Mouse (Mus musculus) CH12.LX (cell line): ENCODE results near the gene U2surp.

Source experiments
- CTCF ChIP-seq, 2 experiments: IDR thresholded peaks in 1 of 2; conservative IDR thresholded peaks in 1 of 2; 2 replicates each; pipeline ENCODE4 v1.5.1; 2011 to 2012; ENCODE audit warnings: low read depth in 2 of 2, low read length in 2 of 2, improper control_type of control experiment in 1 of 2, inconsistent platforms in 1 of 2, mild to moderate bottlenecking in 1 of 2, moderate library complexity in 1 of 2
- EP300 ChIP-seq: IDR thresholded peaks from 2 replicates; pipeline ENCODE4 v1.6.1; 2011; ENCODE audit warnings: low read length, improper control_type of control experiment
- JUND ChIP-seq: conservative IDR thresholded peaks from 2 replicates; pipeline ENCODE4 v1.6.1; 2011; ENCODE audit warnings: low read depth, low read length, improper control_type of control experiment
- MAX ChIP-seq: IDR thresholded peaks from 2 replicates; pipeline ENCODE4 v1.6.1; 2011; ENCODE audit warnings: low read length, improper control_type of control experiment
- MEF2A ChIP-seq: IDR thresholded peaks from 2 replicates; pipeline ENCODE4 v1.6.1; 2014; ENCODE audit warnings: low read depth, mild to moderate bottlenecking, inconsistent platforms, low read length, improper control_type of control experiment, borderline replicate concordance
- MYC ChIP-seq: IDR thresholded peaks from 2 replicates; pipeline ENCODE4 v1.6.1; 2011; ENCODE audit warnings: low read depth, mild to moderate bottlenecking, improper control_type of control experiment, low read length
- NELFE ChIP-seq: IDR thresholded peaks from 2 replicates; pipeline ENCODE4 v1.6.1; 2011; ENCODE audit warnings: low read depth, low read length, improper control_type of control experiment
- NRF1 ChIP-seq: IDR thresholded peaks from 2 replicates; pipeline ENCODE4 v1.6.1; 2014; ENCODE audit warnings: low read depth, mild to moderate bottlenecking, inconsistent platforms, low read length, improper control_type of control experiment, moderate library complexity
- POLR2A ChIP-seq: IDR thresholded peaks from 2 replicates; pipeline ENCODE4 v1.6.1; 2011; ENCODE audit warnings: low read depth, mild to moderate bottlenecking, improper control_type of control experiment, low read length
- RCOR1 ChIP-seq: conservative IDR thresholded peaks from 2 replicates; pipeline ENCODE4 v1.6.1; 2012; ENCODE audit warnings: low read depth, mild to moderate bottlenecking, inconsistent platforms, low read length, improper control_type of control experiment
- TCF12 ChIP-seq: IDR thresholded peaks from 2 replicates; pipeline ENCODE4 v1.6.1; 2014; ENCODE audit warnings: low read depth, mild to moderate bottlenecking, inconsistent platforms, low read length, improper control_type of control experiment
- USF2 ChIP-seq: conservative IDR thresholded peaks from 2 replicates; pipeline ENCODE4 v1.6.1; 2011; ENCODE audit warnings: low read depth, low read length, improper control_type of control experiment
- ZC3H11A ChIP-seq: IDR thresholded peaks from 2 replicates; pipeline ENCODE4 v1.6.1; 2012; ENCODE audit warnings: low read depth, mild to moderate bottlenecking, inconsistent platforms, low read length, improper control_type of control experiment

- TF ChIP-seq NRF1, result no peak
- no peak for TF ChIP-seq MEF2A
- TF ChIP-seq POLR2A, result no peak
- no peak for TF ChIP-seq EP300
- TF ChIP-seq USF2, result no peak
- no peak for TF ChIP-seq RCOR1
- no peak for TF ChIP-seq CTCF (conservative IDR thresholded peaks at IDR 0.05 in 1 of 2, IDR thresholded peaks at IDR 0.05 in 1 of 2; ENCODE audit: low read depth in 2 of 2, low read length in 2 of 2)
- TF ChIP-seq MYC, result no peak
- TF ChIP-seq MAX, result no peak
- no peak for TF ChIP-seq NELFE
- TF ChIP-seq JUND, result no peak
- no peak for TF ChIP-seq TCF12
- no peak for TF ChIP-seq ZC3H11A
Measured at GRCm38 (mm10) chr9:95555233-95555740, 43.5 kb upstream of the U2surp start.
